Mouse (Mus musculus): Measurements from ENCODE around the gene Vmn2r59. TPM values are rescaled to one million over a fixed set of nuclear protein-coding genes. Genes with fewer than 3 reads are reported as not detected.
"Not testable (repeated sequence)": the region's sequence is repeated elsewhere in the genome, so short reads cannot be mapped to it uniquely, and the experiment has no call there.

The Vmn2r59 gene
- not detected in 2 replicates for polyA plus RNA-seq (2015; fragmentation: Nextera tagmentation; extraction: Ambion mirVana)

- Histone ChIP-seq H3K4me3 (replicated peaks) (no peak within 1 kb of the TSS), H3K9me3 (replicated peaks) (no peaks in the 10 kb centered on the region), H3K4me1 (no peaks in the 10 kb centered on the region), H3K4me2 (replicated peaks) (no peak within 1 kb of the TSS), H3K9ac (no peak within 1 kb of the TSS), H3K27ac (replicated peaks) (no peak within 1 kb of the TSS), H3K27me3 (no peaks in the 10 kb centered on the region), H3K36me3 (no peaks in the 10 kb centered on the region)
- ATAC-seq (ENCODE audit: insufficient number of reproducible peaks, low FRiP score, low TSS enrichment, low read depth) = no peak
Measured at GRCm38 (mm10) chr7:42058923-42059322, at the start of gene Vmn2r59. TSS of gene Vmn2r59 (minus strand) at chr7:42059023.

GRCm38 (mm10) chr7:42107470-42107869, 48.6 kb upstream of the Vmn2r59 start, which contains the start of gene Vmn2r60:
TSS of gene Vmn2r60 (plus strand) at chr7:42107770.
- H3K4me3 ChIP-seq (replicated peaks) = no peak within 1 kb of the TSS
- 67% methylated on average over 2 of the region's 2 CpGs for WGBS
- no peak within 1 kb of the TSS for H3K9ac ChIP-seq
- no peak within 1 kb of the TSS for H3K4me2 ChIP-seq (replicated peaks)
- H3K36me3 ChIP-seq = no peaks in the 10 kb centered on the region
- no peak within 1 kb of the TSS for H3K27ac ChIP-seq (replicated peaks)
- no peak for ATAC-seq (ENCODE audit: insufficient number of reproducible peaks, low FRiP score, low TSS enrichment, low read depth)
- H3K4me1 ChIP-seq = no peaks in the 10 kb centered on the region
- H3K9me3 ChIP-seq (replicated peaks) = peaks cover 7% of the 10 kb centered on the region; the same call in 1 of the 2 replicates
- H3K27me3 ChIP-seq = no peaks in the 10 kb centered on the region

- not testable (repeated sequence) for H3K4me3 ChIP-seq (replicated peaks); H3K9ac ChIP-seq; H3K36me3 ChIP-seq; H3K27me3 ChIP-seq; ATAC-seq (ENCODE audit: insufficient number of reproducible peaks, low FRiP score, low TSS enrichment, low read depth); H3K27ac ChIP-seq (replicated peaks); H3K4me1 ChIP-seq; H3K9me3 ChIP-seq (replicated peaks); H3K4me2 ChIP-seq (replicated peaks)
- 81% methylated on average over 14 of the region's 14 CpGs for WGBS
Measured at GRCm38 (mm10) chr7:42107061-42107460, 48.2 kb upstream of the Vmn2r59 start.

Other genes starting within 250 kb of the Vmn2r59 start
- gene Vmn2r58, start 186.3 kb downstream of the Vmn2r59 start, polyA plus RNA-seq (2015; fragmentation: Nextera tagmentation; extraction: Ambion mirVana) = not detected in 2 replicates
- gene Vmn2r60, start 48.7 kb upstream of the Vmn2r59 start, polyA plus RNA-seq (2015; fragmentation: Nextera tagmentation; extraction: Ambion mirVana) = not detected in 2 replicates
- not detected in 2 replicates for gene Vmn2r61, start 201.0 kb upstream of the Vmn2r59 start, polyA plus RNA-seq (2015; fragmentation: Nextera tagmentation; extraction: Ambion mirVana)